Mouse (Mus musculus) ES-Bruce4 (cell line): ENCODE measurements around the gene Hoxb4.

ENCODE experiments used
- CTCF ChIP-seq: IDR thresholded peaks from one replicate; pipeline ENCODE4 v1.8.1; 2011; ENCODE audit warnings: low read depth, low read length
- EP300 ChIP-seq: IDR thresholded peaks from 2 replicates; pipeline ENCODE4 v1.6.1; 2011; ENCODE audit warnings: low read depth, low read length; ENCODE audit not compliant: insufficient read depth
- POLR2A ChIP-seq: IDR thresholded peaks from one replicate; pipeline ENCODE4 v1.8.1; 2011; ENCODE audit warnings: low read length; ENCODE audit not compliant: insufficient read depth

- TF ChIP-seq POLR2A: no peak
- no peak for TF ChIP-seq EP300
- no peak for TF ChIP-seq CTCF
Observed at GRCm38 (mm10) chr11:96367141-96367540, 49.1 kb downstream of the Hoxb4 start.
